Mouse (Mus musculus) liver, postnatal 0 days (tissue): ENCODE measurements around the gene Cfap97d2.

ENCODE experiments used
- CTCF ChIP-seq: sonication (generic); IDR thresholded peaks from 2 replicates; pipeline ENCODE4 v1.5.1; 2016; ENCODE audit warnings: antibody characterized with exemption, low read depth
- EP300 ChIP-seq: IDR thresholded peaks from 2 replicates; pipeline ENCODE4 v1.6.1; 2016; ENCODE audit warnings: antibody characterized with exemption, low read depth, mild to moderate bottlenecking

DNA sequence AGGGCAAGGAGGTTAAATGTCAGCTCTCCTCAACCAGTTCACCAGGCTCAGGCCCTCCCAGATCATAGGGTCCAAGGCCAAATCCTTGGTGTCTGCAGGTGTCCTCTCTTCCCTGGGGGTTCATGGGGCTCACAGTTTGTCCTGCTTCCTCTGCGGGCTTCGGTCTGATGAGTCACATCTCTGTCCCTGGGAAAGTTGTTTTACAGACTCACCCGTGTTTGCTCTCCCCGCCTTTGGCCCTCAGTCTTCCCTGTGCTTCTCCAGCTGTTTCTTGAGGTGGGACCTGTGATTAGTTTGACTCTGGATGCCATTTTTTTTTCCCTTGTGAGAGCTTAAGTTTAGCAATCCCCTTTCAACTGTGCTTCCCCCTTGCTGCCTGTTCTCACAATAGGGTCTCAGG lies 9.5 kb upstream of the Cfap97d2 start:
- TF ChIP-seq CTCF, result no peak
- TF ChIP-seq EP300, result no peak
